ENCODE assay signal across 13 mouse cellular contexts in genomic region chr11:111212038-111212701, GRCm38 (mm10).
DNase-seq lines count a peak whose midpoint lies in the region; ATAC-seq and TF ChIP-seq lines count a peak whose summit lies in the region.
"Had no signal": no experiment of that assay in that cellular context is flagged by ENCODE, and none has a peak within 500 bp of the region (broad histone marks: within the 10 kb centered on the region; RNA-seq: fewer than 3 reads in every experiment).

No protein-coding gene starts in this region.

- 0 out of 2 replicates have a peak, but pooled peaks cover 3% of the 10 kb centered on the region for H3K9me3 ChIP-seq in heart, embryonic 12.5 days (replicated peaks)
- no peaks in the 10 kb centered on the region for H3K9me3 ChIP-seq in forebrain, embryonic 15.5 days
- H3K9me3 ChIP-seq in midbrain, embryonic 12.5 days = no peaks in the 10 kb centered on the region
- H3K9me3 ChIP-seq: embryonic facial prominence, embryonic 13.5 days had no signal

- no peaks in the 10 kb centered on the region for H3K27me3 ChIP-seq in heart, embryonic 12.5 days (replicated peaks)
- no peaks in the 10 kb centered on the region for H3K27me3 ChIP-seq in forebrain, embryonic 15.5 days
- H3K27me3 ChIP-seq in midbrain, embryonic 12.5 days = no peaks in the 10 kb centered on the region
- H3K27me3 ChIP-seq in cerebellum, adult 2 months (ENCODE audit: control insufficient read depth, insufficient read depth, low read length) = no peaks in the 10 kb centered on the region
- H3K27me3 ChIP-seq: embryonic facial prominence, embryonic 13.5 days had no signal

- no peak overlapping the region for H3K9ac ChIP-seq in heart, embryonic 12.5 days
- H3K9ac ChIP-seq in forebrain, embryonic 15.5 days (replicated peaks) = no peak overlapping the region
- no peak overlapping the region for H3K9ac ChIP-seq in midbrain, embryonic 12.5 days (replicated peaks)
- H3K9ac ChIP-seq: embryonic facial prominence, embryonic 13.5 days had no signal

- no peak for TF ChIP-seq CTCF in cerebellum, adult 2 months (IDR thresholded peaks at IDR 0.05; ENCODE audit: borderline replicate concordance, insufficient read depth, low read depth, low read length)

- 58% methylated on average over 5 of the region's 5 CpGs for WGBS in heart, embryonic 12.5 days
- 24% methylated on average over 5 of the region's 5 CpGs for WGBS in forebrain, embryonic 15.5 days
- 46% methylated on average over 5 of the region's 5 CpGs for WGBS in midbrain, embryonic 12.5 days
- 64% methylated on average over 5 of the region's 5 CpGs for WGBS in cerebellum, adult 2 months

- H3K27ac ChIP-seq in heart, embryonic 12.5 days (ENCODE audit: poor library complexity, severe bottlenecking) = peak overlapping the region; percentile 55; the same call in 1 of the 2 replicates
- peak overlapping the region; percentile 36; the same call in 1 of the 2 replicates for H3K27ac ChIP-seq in forebrain, embryonic 15.5 days (replicated peaks)
- H3K27ac ChIP-seq in midbrain, embryonic 12.5 days (replicated peaks) = peak overlapping the region; percentile 65
- H3K27ac ChIP-seq in cerebellum, adult 2 months (ENCODE audit: insufficient read depth, low read length) = no peak overlapping the region
- H3K27ac ChIP-seq: embryonic facial prominence, embryonic 13.5 days; left cerebral cortex, adult 2 months; macrophage had no signal

- H3K36me3 ChIP-seq in heart, embryonic 12.5 days = no peaks in the 10 kb centered on the region
- no peaks in the 10 kb centered on the region for H3K36me3 ChIP-seq in forebrain, embryonic 15.5 days
- H3K36me3 ChIP-seq in midbrain, embryonic 12.5 days = no peaks in the 10 kb centered on the region
- H3K36me3 ChIP-seq: embryonic facial prominence, embryonic 13.5 days had no signal

- TF ChIP-seq POLR2A in cerebellum, adult 2 months (IDR thresholded peaks at IDR 0.05; ENCODE audit: borderline replicate concordance, insufficient read depth, low read length) = no peak

- no peak for DNase-seq in heart, postnatal 36 days
- DNase-seq in adrenal gland, postnatal 36 days = peak; percentile 61 to 64
- DNase-seq in thymus, postnatal 4 days = no peak
- no peak for DNase-seq in cerebellum, adult 2 months
- no peak for DNase-seq in ovary, postnatal 36 days (ENCODE audit: low spot score)
- DNase-seq: kidney, adult 11 months had no signal

- H3K4me2 ChIP-seq in heart, embryonic 12.5 days = no peak overlapping the region
- H3K4me2 ChIP-seq in forebrain, embryonic 15.5 days (replicated peaks) = no peak overlapping the region; the same call in 1 of the 2 replicates
- no peak overlapping the region; the same call in 1 of the 2 replicates for H3K4me2 ChIP-seq in midbrain, embryonic 12.5 days (replicated peaks)
- H3K4me2 ChIP-seq: embryonic facial prominence, embryonic 13.5 days had no signal

- no peak overlapping the region for H3K4me3 ChIP-seq in heart, embryonic 12.5 days
- no peak overlapping the region for H3K4me3 ChIP-seq in forebrain, embryonic 15.5 days
- no peak overlapping the region for H3K4me3 ChIP-seq in midbrain, embryonic 12.5 days
- H3K4me3 ChIP-seq in cerebellum, adult 2 months (replicated peaks; ENCODE audit: insufficient read depth, low read depth, low read length) = no peak overlapping the region
- H3K4me3 ChIP-seq: embryonic facial prominence, embryonic 13.5 days; left cerebral cortex, adult 2 months had no signal

- ATAC-seq in heart, embryonic 12.5 days (ENCODE audit: insufficient number of reproducible peaks, low FRiP score) = 0 out of 2 replicates have a peak, but pooled peaks have one; percentile 22
- ATAC-seq in forebrain, embryonic 15.5 days (replicated peaks) = peak; percentile 96
- ATAC-seq in midbrain, embryonic 12.5 days (ENCODE audit: low FRiP score, low read depth) = peak; percentile 95
- ATAC-seq: CD4-positive, CD25-positive, alpha-beta regulatory T cell, adult 4 months had no signal

- H3K4me1 ChIP-seq in heart, embryonic 12.5 days (replicated peaks) = peaks cover 24% of the 10 kb centered on the region
- peaks cover 13% of the 10 kb centered on the region for H3K4me1 ChIP-seq in forebrain, embryonic 15.5 days
- peaks cover 18% of the 10 kb centered on the region for H3K4me1 ChIP-seq in midbrain, embryonic 12.5 days
- H3K4me1 ChIP-seq in cerebellum, adult 2 months (ENCODE audit: control insufficient read depth, insufficient read depth, low read length) = no peaks in the 10 kb centered on the region

- intact Hi-C loops in heart, postnatal 36 days (cut with DNase I) = loop anchor here (5.0 kb wide), 1 partner anchor 145 kb away; the partner anchor contains the start of gene Kcnj2

Comparison
In these comparisons a context has a peak if more than half of its experiments do, and no peak if none do; other contexts are left out.
1. ATAC-seq: peak in every context shown above with its lines; median percentile 96 in forebrain, embryonic 15.5 days; 95 in midbrain, embryonic 12.5 days; 22 in heart, embryonic 12.5 days.
2. DNase-seq: peak in adrenal gland, postnatal 36 days (2 of 2); none in heart, postnatal 36 days (0 of 2), thymus, postnatal 4 days (single experiment), cerebellum, adult 2 months (0 of 2) and ovary, postnatal 36 days (single experiment).